Mouse (Mus musculus) hindbrain, embryonic 11.5 days (tissue): ENCODE measurements around the gene Dph5. TPM values are rescaled to one million over a fixed set of nuclear protein-coding genes. Genes with fewer than 3 reads are reported as not detected.
"Not testable (repeated sequence)": the region's sequence is repeated elsewhere in the genome, so short reads cannot be mapped to it uniquely, and the experiment has no call there.

Experiments
- ATAC-seq: fragments of 200-750 bp; cut with Nextera tagmentation; 2 replicates; pipeline ENCODE4 v1.8.0; 2017; ENCODE audit warnings: mild to moderate bottlenecking, moderate TSS enrichment, moderate library complexity; ENCODE audit not compliant: low FRiP score
- DNase-seq: peaks from one replicate; pipeline ENCODE4 v3.0.0-alpha.2; 2015; ENCODE audit warnings: low spot score
- H3K27ac ChIP-seq: fragments of 300-500 bp; sonication (generic); 2 replicates; pipeline ENCODE4 v1.5.1; 2014; ENCODE audit warnings: mild to moderate bottlenecking, low read depth, low read length
- H3K27me3 ChIP-seq: fragments of 300-500 bp; sonication (generic); 2 replicates; pipeline ENCODE4 v1.6.1; 2014; ENCODE audit warnings: mild to moderate bottlenecking, low read length, moderate library complexity, mixed read lengths; ENCODE audit not compliant: control insufficient read depth, insufficient read depth
- H3K36me3 ChIP-seq: fragments of 300-500 bp; sonication (generic); 2 replicates; pipeline ENCODE4 v1.6.1; 2014; ENCODE audit warnings: mild to moderate bottlenecking, low read length, moderate library complexity, mixed read lengths; ENCODE audit not compliant: control insufficient read depth, insufficient read depth
- H3K4me1 ChIP-seq: fragments of 300-500 bp; sonication (generic); replicated peaks from 2 replicates; pipeline ENCODE4 v1.6.1; 2014; ENCODE audit warnings: low read length, mixed read lengths; ENCODE audit not compliant: control insufficient read depth, insufficient read depth
- H3K4me2 ChIP-seq: fragments of 300-500 bp; sonication (generic); replicated peaks from 2 replicates; pipeline ENCODE4 v1.6.1; 2014; ENCODE audit warnings: mild to moderate bottlenecking, low read depth, low read length
- H3K4me3 ChIP-seq: fragments of 300-500 bp; sonication (generic); 2 replicates; pipeline ENCODE4 v1.5.1; 2014; ENCODE audit warnings: low read depth, low read length
- H3K9ac ChIP-seq: fragments of 300-500 bp; sonication (generic); 2 replicates; pipeline ENCODE4 v1.6.1; 2014; ENCODE audit warnings: low read depth, low read length
- H3K9me3 ChIP-seq: fragments of 300-500 bp; sonication (generic); 2 replicates; pipeline ENCODE4 v1.6.1; 2016; ENCODE audit warnings: low read length; ENCODE audit not compliant: control insufficient read depth
- WGBS: fragments of 180-500 bp; shearing (Covaris S2); extraction: QIAGEN DNeasy Blood & Tissue Kit; methylation state at CpG from one replicate; pipeline ENCODE4 v1.1.7; 2014; 5-methylcytosine and 5-hydroxymethylcytosine counted together
- polyA plus RNA-seq: library from polyadenylated mRNA; unstranded; fragments of >200 nt; fragmentation: Nextera tagmentation; extraction: Ambion mirVana; gene quantifications from 2 replicates; pipeline ENCODE4 v1.2.1, GENCODE M21; 2014

The Dph5 gene
- polyA plus RNA-seq, 1 experiment from 2014 or later: 28.3 TPM

GRCm38 (mm10) chr3:115855576-115855975 lies 32.1 kb upstream of the Dph5 start:
- Histone ChIP-seq H3K27me3 (no peaks in the 10 kb centered on the region), H3K4me3 (no peak overlapping the region), H3K36me3 (no peaks in the 10 kb centered on the region), H3K9ac (no peak overlapping the region), H3K27ac (no peak overlapping the region), H3K4me2 (no peak overlapping the region), H3K9me3 (no peaks in the 10 kb centered on the region), H3K4me1 (no peaks in the 10 kb centered on the region)
- DNase-seq (no peak), ATAC-seq (no peak)
- 65% methylated on average over 10 of the region's 10 CpGs for WGBS

GRCm38 (mm10) chr3:115856484-115857022 lies 31.1 kb upstream of the Dph5 start:
- Histone ChIP-seq H3K36me3 (no peaks in the 10 kb centered on the region), H3K9ac (no peak overlapping the region), H3K27ac (no peak overlapping the region), H3K4me1 (no peaks in the 10 kb centered on the region), H3K4me2 (no peak overlapping the region), H3K4me3 (no peak overlapping the region), H3K27me3 (no peaks in the 10 kb centered on the region), H3K9me3 (no peaks in the 10 kb centered on the region)
- ATAC-seq: peak; percentile 47
- DNase-seq: peak; percentile 31
- WGBS: 20% methylated on average over 8 of the region's 8 CpGs

GRCm38 (mm10) chr3:115857436-115857835 lies 30.2 kb upstream of the Dph5 start:
- no peak overlapping the region for H3K9ac ChIP-seq
- H3K4me1 ChIP-seq: no peaks in the 10 kb centered on the region
- 73% methylated on average over 10 of the region's 10 CpGs for WGBS
- no peak overlapping the region for H3K27ac ChIP-seq
- no peaks in the 10 kb centered on the region for H3K36me3 ChIP-seq
- no peak overlapping the region for H3K4me3 ChIP-seq
- no peaks in the 10 kb centered on the region for H3K27me3 ChIP-seq
- ATAC-seq (peak; percentile 43; the same call in 1 of the 2 replicates), DNase-seq (no peak)
- no peaks in the 10 kb centered on the region for H3K9me3 ChIP-seq
- no peak overlapping the region for H3K4me2 ChIP-seq

GRCm38 (mm10) chr3:115858822-115859221 lies 28.8 kb upstream of the Dph5 start:
- H3K4me2 ChIP-seq: no peak overlapping the region
- no peaks in the 10 kb centered on the region for H3K9me3 ChIP-seq
- H3K4me3 ChIP-seq: no peak overlapping the region
- ATAC-seq (peak; percentile 25; the same call in 1 of the 2 replicates), DNase-seq (no peak)
- no peaks in the 10 kb centered on the region for H3K4me1 ChIP-seq
- H3K27ac ChIP-seq: no peak overlapping the region
- H3K36me3 ChIP-seq: no peaks in the 10 kb centered on the region
- 85% methylated on average over 3 of the region's 3 CpGs for WGBS
- H3K9ac ChIP-seq: no peak overlapping the region
- H3K27me3 ChIP-seq: no peaks in the 10 kb centered on the region

GRCm38 (mm10) chr3:115860780-115861179 lies 26.9 kb upstream of the Dph5 start:
- not testable (repeated sequence) for H3K9me3 ChIP-seq, H3K36me3 ChIP-seq, ATAC-seq, H3K4me1 ChIP-seq, H3K4me2 ChIP-seq, H3K9ac ChIP-seq, H3K27me3 ChIP-seq, H3K4me3 ChIP-seq, DNase-seq, H3K27ac ChIP-seq
- WGBS: 83% methylated on average over 1 of the region's 1 CpGs

- Histone ChIP-seq H3K9ac (no peak overlapping the region), H3K27me3 (no peaks in the 10 kb centered on the region), H3K36me3 (no peaks in the 10 kb centered on the region), H3K4me3 (no peak overlapping the region), H3K4me1 (no peaks in the 10 kb centered on the region), H3K9me3 (no peaks in the 10 kb centered on the region), H3K4me2 (no peak overlapping the region), H3K27ac (no peak overlapping the region)
- DNase-seq: no peak
- no peak for ATAC-seq
- WGBS: 76% methylated on average over 4 of the region's 4 CpGs
These were observed 24.1 kb upstream of the Dph5 start for GRCm38 (mm10) chr3:115863487-115863886.

- WGBS: 84% methylated on average over 4 of the region's 4 CpGs
- Histone ChIP-seq H3K9me3 (no peaks in the 10 kb centered on the region), H3K4me3 (no peak overlapping the region), H3K27ac (no peak overlapping the region), H3K27me3 (no peaks in the 10 kb centered on the region), H3K4me1 (no peaks in the 10 kb centered on the region), H3K4me2 (no peak overlapping the region), H3K36me3 (no peaks in the 10 kb centered on the region), H3K9ac (no peak overlapping the region)
- no peak for DNase-seq
- ATAC-seq: no peak
These were observed 20.5 kb upstream of the Dph5 start for GRCm38 (mm10) chr3:115867150-115867549.

GRCm38 (mm10) chr3:115867901-115868300 lies 19.7 kb upstream of the Dph5 start:
- no peak overlapping the region for H3K27ac ChIP-seq
- 67% methylated on average over 1 of the region's 1 CpGs for WGBS
- DNase-seq: no peak
- H3K4me1 ChIP-seq: no peaks in the 10 kb centered on the region
- no peak for ATAC-seq
- H3K36me3 ChIP-seq: no peaks in the 10 kb centered on the region
- no peaks in the 10 kb centered on the region for H3K9me3 ChIP-seq
- H3K4me3 ChIP-seq: no peak overlapping the region
- H3K9ac ChIP-seq: no peak overlapping the region
- no peak overlapping the region for H3K4me2 ChIP-seq
- no peaks in the 10 kb centered on the region for H3K27me3 ChIP-seq

GRCm38 (mm10) chr3:115869360-115869759 lies 18.3 kb upstream of the Dph5 start:
- Histone ChIP-seq H3K36me3 (no peaks in the 10 kb centered on the region), H3K4me3 (no peak overlapping the region), H3K27ac (no peak overlapping the region), H3K27me3 (no peaks in the 10 kb centered on the region), H3K4me2 (no peak overlapping the region), H3K4me1 (no peaks in the 10 kb centered on the region), H3K9me3 (no peaks in the 10 kb centered on the region), H3K9ac (no peak overlapping the region)
- WGBS: 76% methylated on average over 2 of the region's 2 CpGs
- ATAC-seq: no peak
- DNase-seq: no peak
